Mouse (Mus musculus) lung, embryonic 14.5 days (tissue): ENCODE results near the gene Alox12e. TPM values are rescaled to one million over a fixed set of nuclear protein-coding genes. Genes with fewer than 3 reads are reported as not detected.

Experiments used
- ATAC-seq: fragments of 200-750 bp; cut with Nextera tagmentation; 2 replicates; pipeline ENCODE4 v1.8.0; 2017; ENCODE audit warnings: mild to moderate bottlenecking, moderate TSS enrichment, moderate library complexity; ENCODE audit not compliant: insufficient read depth
- DNase-seq: peaks from one replicate; pipeline ENCODE4 v3.0.0-alpha.2; 2015
- H3K27ac ChIP-seq: fragments of 300-500 bp; sonication (generic); 2 replicates; pipeline ENCODE4 v1.5.1; 2014; ENCODE audit warnings: low read depth, mild to moderate bottlenecking, moderate library complexity
- H3K27me3 ChIP-seq: fragments of 300-500 bp; sonication (generic); 2 replicates; pipeline ENCODE4 v1.6.1; 2014; ENCODE audit warnings: low read length, control low read depth; ENCODE audit not compliant: insufficient read depth
- H3K36me3 ChIP-seq: fragments of 300-500 bp; sonication (generic); 2 replicates; pipeline ENCODE4 v1.6.1; 2014; ENCODE audit warnings: control low read depth; ENCODE audit not compliant: insufficient read depth
- H3K4me1 ChIP-seq: fragments of 300-500 bp; sonication (generic); 2 replicates; pipeline ENCODE4 v1.6.1; 2014; ENCODE audit warnings: antibody characterized with exemption, control low read depth; ENCODE audit not compliant: insufficient read depth
- H3K4me2 ChIP-seq: fragments of 300-500 bp; sonication (generic); 2 replicates; pipeline ENCODE4 v1.6.1; 2014; ENCODE audit warnings: mild to moderate bottlenecking
- H3K4me3 ChIP-seq: fragments of 300-500 bp; sonication (generic); 2 replicates; pipeline ENCODE4 v1.5.1; 2014; ENCODE audit warnings: low read depth, low read length
- H3K9ac ChIP-seq: fragments of 300-500 bp; sonication (generic); 2 replicates; pipeline ENCODE4 v1.6.1; 2014
- H3K9me3 ChIP-seq: fragments of 300-500 bp; sonication (generic); 2 replicates; pipeline ENCODE4 v1.6.1; 2016; ENCODE audit warnings: low read depth, low read length, control low read depth
- CTCF ChIP-seq: IDR thresholded peaks from 2 replicates; pipeline ENCODE4 v1.5.1; 2016; ENCODE audit warnings: antibody characterized with exemption, low read depth
- WGBS: fragments of 180-500 bp; shearing (Covaris S2); extraction: QIAGEN DNeasy Blood & Tissue Kit; methylation state at CpG from one replicate; pipeline ENCODE4 v1.1.7; 2014; 5-methylcytosine and 5-hydroxymethylcytosine counted together
- polyA plus RNA-seq: library from polyadenylated mRNA; unstranded; fragments of >200 nt; fragmentation: Nextera tagmentation; extraction: Ambion mirVana; gene quantifications from 2 replicates; pipeline ENCODE4 v1.2.1, GENCODE M21; 2014

Alox12e gene
- polyA plus RNA-seq, 1 experiment from 2014 or later = not detected

GRCm38 (mm10) chr11:70306159-70306558 is 16.3 kb downstream of the Alox12e start:
- ATAC-seq = no peak
- H3K4me2 ChIP-seq = no peak overlapping the region
- no peak for TF ChIP-seq CTCF

DNA sequence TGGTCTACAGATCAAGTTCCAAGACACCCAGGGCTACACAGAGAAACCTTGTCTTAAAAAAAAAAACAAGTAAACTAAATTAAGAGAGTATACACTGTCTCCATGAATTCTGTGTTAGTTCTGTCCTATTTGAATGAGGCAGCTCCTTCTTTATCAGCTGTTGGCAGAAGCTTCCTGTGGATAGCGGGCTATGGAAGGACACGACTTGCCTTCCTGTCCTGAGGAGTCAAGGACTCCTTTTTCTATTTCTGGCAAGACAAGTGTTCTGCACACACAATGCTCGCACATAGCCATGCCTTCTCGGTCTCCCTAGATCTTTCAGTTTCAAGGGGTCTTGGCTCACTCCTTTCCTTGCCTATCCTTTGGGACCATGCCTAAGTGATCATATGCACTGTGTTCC is 20.1 kb downstream of the Alox12e start:
- Histone ChIP-seq H3K36me3 (no peaks in the 10 kb centered on the region), H3K9me3 (no peaks in the 10 kb centered on the region), H3K27me3 (no peaks in the 10 kb centered on the region), H3K4me2 (no peak overlapping the region), H3K27ac (no peak overlapping the region), H3K9ac (no peak overlapping the region), H3K4me3 (no peak overlapping the region), H3K4me1 (no peaks in the 10 kb centered on the region)
- no peak for TF ChIP-seq CTCF
- ATAC-seq = no peak
- WGBS = 68% methylated on average over 4 of the region's 4 CpGs
- peak; percentile 22 for DNase-seq

More at GRCm38 (mm10) chr11:70306159-70306558, 16.3 kb downstream of the Alox12e start:
- H3K27me3 ChIP-seq = no peaks in the 10 kb centered on the region
- H3K4me1 ChIP-seq = no peaks in the 10 kb centered on the region
- no peaks in the 10 kb centered on the region for H3K9me3 ChIP-seq
- no peaks in the 10 kb centered on the region for H3K36me3 ChIP-seq
- H3K27ac ChIP-seq = no peak overlapping the region
- DNase-seq = peak; percentile 19
- 50% methylated on average over 7 of the region's 7 CpGs for WGBS
- H3K4me3 ChIP-seq = no peak overlapping the region
- H3K9ac ChIP-seq = no peak overlapping the region

- DNase-seq = peak; percentile 49
- no peak; the same call in 1 of the 2 replicates for ATAC-seq
- TF ChIP-seq CTCF = no peak
- WGBS = 23% methylated on average over 12 of the region's 12 CpGs
- 0 out of 2 replicates have a peak overlapping the region, but pooled peaks have one; percentile 1 for H3K27ac ChIP-seq
- H3K9ac ChIP-seq = no peak overlapping the region
- H3K4me2 ChIP-seq = no peak overlapping the region
- H3K9me3 ChIP-seq = no peaks in the 10 kb centered on the region
- no peak overlapping the region for H3K4me3 ChIP-seq
- no peaks in the 10 kb centered on the region for H3K36me3 ChIP-seq
- H3K27me3 ChIP-seq = no peaks in the 10 kb centered on the region
- no peaks in the 10 kb centered on the region for H3K4me1 ChIP-seq
Observed at GRCm38 (mm10) chr11:70297836-70298454, 24.5 kb downstream of the Alox12e start.

- Histone ChIP-seq H3K4me1 (no peaks in the 10 kb centered on the region), H3K27me3 (no peaks in the 10 kb centered on the region), H3K9ac (no peak overlapping the region), H3K9me3 (no peaks in the 10 kb centered on the region), H3K27ac (0 out of 2 replicates have a peak overlapping the region, but pooled peaks have one; percentile 1), H3K36me3 (no peaks in the 10 kb centered on the region), H3K4me3 (no peak overlapping the region), H3K4me2 (no peak overlapping the region)
- ATAC-seq (no peak), DNase-seq (peak; percentile 30)
- WGBS = 33% methylated on average over 4 of the region's 4 CpGs
- TF ChIP-seq CTCF = no peak
Observed at GRCm38 (mm10) chr11:70297405-70297804, 25.0 kb downstream of the Alox12e start.

DNA sequence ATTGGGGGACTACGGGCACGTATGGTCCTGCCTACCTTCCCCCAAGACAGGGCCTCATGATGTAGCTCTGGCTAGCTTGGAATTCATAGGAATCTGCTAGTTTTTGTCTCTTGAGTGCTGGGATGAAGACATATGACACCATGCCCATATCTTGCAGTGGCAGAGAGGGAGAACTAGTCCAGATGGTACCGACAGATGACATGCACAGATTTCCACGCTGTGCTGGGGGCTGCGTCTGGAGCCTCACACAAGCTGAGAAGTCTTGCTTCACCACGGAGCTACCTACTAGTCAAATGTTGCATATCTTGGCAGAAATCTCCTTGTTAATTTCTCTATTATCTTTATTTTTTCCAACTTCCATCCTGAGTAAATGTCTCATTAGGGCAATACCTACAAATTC is 28.5 kb downstream of the Alox12e start:
- Histone ChIP-seq H3K4me3 (no peak overlapping the region), H3K9me3 (no peaks in the 10 kb centered on the region), H3K36me3 (no peaks in the 10 kb centered on the region), H3K27me3 (no peaks in the 10 kb centered on the region), H3K4me1 (no peaks in the 10 kb centered on the region), H3K27ac (no peak overlapping the region), H3K9ac (no peak overlapping the region), H3K4me2 (no peak overlapping the region)
- no peak for DNase-seq
- no peak for ATAC-seq
- 85% methylated on average over 6 of the region's 6 CpGs for WGBS
- TF ChIP-seq CTCF = no peak

DNA sequence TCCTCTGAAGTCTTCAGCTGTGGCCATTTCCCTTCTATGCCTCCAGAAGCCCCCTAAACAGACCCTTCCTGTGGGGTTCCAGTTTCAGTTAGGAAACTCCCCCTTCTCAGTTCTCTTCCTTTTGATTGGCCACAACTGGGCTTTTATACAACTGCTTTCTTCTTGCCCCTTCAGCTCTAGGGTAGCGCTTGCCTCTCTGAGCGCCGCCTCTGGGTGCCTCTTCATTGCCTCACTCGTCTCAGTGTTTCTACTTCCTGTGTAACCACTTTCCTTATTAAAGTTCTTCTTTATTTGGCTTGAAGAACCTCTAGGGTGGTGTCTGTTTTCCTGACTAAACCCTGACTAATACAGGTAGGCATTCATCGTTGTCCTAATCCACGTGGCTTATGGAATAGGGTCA is 31.2 kb downstream of the Alox12e start:
- 78% methylated on average over 6 of the region's 6 CpGs for WGBS
- H3K4me2 ChIP-seq = no peak overlapping the region
- ATAC-seq (no peak), DNase-seq (no peak)
- no peak overlapping the region for H3K9ac ChIP-seq
- no peaks in the 10 kb centered on the region for H3K27me3 ChIP-seq
- H3K4me1 ChIP-seq = no peaks in the 10 kb centered on the region
- H3K9me3 ChIP-seq = no peaks in the 10 kb centered on the region
- no peaks in the 10 kb centered on the region for H3K36me3 ChIP-seq
- H3K27ac ChIP-seq = no peak overlapping the region
- no peak overlapping the region for H3K4me3 ChIP-seq
- TF ChIP-seq CTCF = no peak

GRCm38 (mm10) chr11:70289236-70289635 is 33.2 kb downstream of the Alox12e start:
- no peak for ATAC-seq
- Histone ChIP-seq H3K4me3 (no peak overlapping the region), H3K27ac (no peak overlapping the region), H3K9ac (no peak overlapping the region), H3K4me1 (no peaks in the 10 kb centered on the region), H3K27me3 (no peaks in the 10 kb centered on the region), H3K36me3 (no peaks in the 10 kb centered on the region), H3K4me2 (no peak overlapping the region), H3K9me3 (no peaks in the 10 kb centered on the region)
- peak; percentile 26 for DNase-seq
- TF ChIP-seq CTCF = no peak
- WGBS = 26% methylated on average over 6 of the region's 6 CpGs

- Histone ChIP-seq H3K9ac (no peak overlapping the region), H3K9me3 (no peaks in the 10 kb centered on the region), H3K27me3 (no peaks in the 10 kb centered on the region), H3K4me3 (no peak overlapping the region), H3K4me2 (no peak overlapping the region), H3K27ac (no peak overlapping the region), H3K4me1 (no peaks in the 10 kb centered on the region), H3K36me3 (no peaks in the 10 kb centered on the region)
- WGBS = 73% methylated on average over 10 of the region's 10 CpGs
- TF ChIP-seq CTCF = no peak
- ATAC-seq = no peak
- DNase-seq = no peak
Observed at GRCm38 (mm10) chr11:70288102-70288501, 34.3 kb downstream of the Alox12e start.
